Mouse (Mus musculus) embryonic facial prominence, embryonic 10.5 days (tissue): ENCODE measurements around the gene Aktip. TPM values are rescaled to one million over a fixed set of nuclear protein-coding genes. Genes with fewer than 3 reads are reported as not detected.

Source experiments
- DNase-seq: peaks from one replicate; pipeline ENCODE4 v3.0.0-alpha.2; 2017; ENCODE audit warnings: low spot score
- H3K27ac ChIP-seq: fragments of 300-500 bp; sonication (generic); replicated peaks from 2 replicates; pipeline ENCODE4 v1.5.1; 2016; ENCODE audit warnings: mild to moderate bottlenecking
- H3K27me3 ChIP-seq: fragments of 300-500 bp; sonication (generic); replicated peaks from 2 replicates; pipeline ENCODE4 v1.6.1; 2016; ENCODE audit warnings: low read depth, mild to moderate bottlenecking; ENCODE audit not compliant: poor library complexity, severe bottlenecking
- H3K36me3 ChIP-seq: fragments of 300-500 bp; sonication (generic); replicated peaks from 2 replicates; pipeline ENCODE4 v1.6.1; 2016; ENCODE audit warnings: mild to moderate bottlenecking, moderate library complexity
- H3K4me1 ChIP-seq: fragments of 300-500 bp; sonication (generic); 2 replicates; pipeline ENCODE4 v1.6.1; 2016
- H3K4me3 ChIP-seq: fragments of 300-500 bp; sonication (generic); 2 replicates; pipeline ENCODE4 v1.5.1; 2016; ENCODE audit warnings: mild to moderate bottlenecking, moderate library complexity
- H3K9me3 ChIP-seq: fragments of 300-500 bp; sonication (generic); 2 replicates; pipeline ENCODE4 v1.6.1; 2016; ENCODE audit warnings: mild to moderate bottlenecking
- WGBS: fragments of 180-500 bp; shearing (Covaris S2); methylation state at CpG from one replicate; pipeline ENCODE4 v1.1.7; 2016; 5-methylcytosine and 5-hydroxymethylcytosine counted together
- polyA plus RNA-seq: library from polyadenylated mRNA; unstranded; fragments of >200 nt; fragmentation: Nextera tagmentation; extraction: Ambion mirVana; gene quantifications from 2 replicates; pipeline ENCODE4 v1.2.1, GENCODE M21; 2016

The Aktip gene
- 54.3 and 60.0 TPM in 2 replicates for polyA plus RNA-seq

- no peak for DNase-seq
- Histone ChIP-seq H3K27me3 (peaks cover 6% of the 10 kb centered on the region; the same call in 1 of the 2 replicates), H3K9me3 (no peaks in the 10 kb centered on the region), H3K4me3 (no peak within 1 kb of the TSS), H3K4me1 (0 out of 2 replicates have a peak, but pooled peaks cover 3% of the 10 kb centered on the region), H3K27ac (no peak within 1 kb of the TSS), H3K36me3 (no peaks in the 10 kb centered on the region)
- WGBS = 92% methylated on average over 7 of the region's 7 CpGs
Observed at GRCm38 (mm10) chr8:91199876-91200275, at the start of gene Aktip. Gene Aktip, minus strand, starts transcription at chr8:91199976.

GRCm38 (mm10) chr8:91245821-91246454, 46.2 kb upstream of the Aktip start:
- H3K36me3 ChIP-seq = peaks cover 15% of the 10 kb centered on the region
- no peak overlapping the region for H3K27ac ChIP-seq
- H3K27me3 ChIP-seq = no peaks in the 10 kb centered on the region
- no peaks in the 10 kb centered on the region for H3K9me3 ChIP-seq
- 66% methylated on average over 4 of the region's 4 CpGs for WGBS
- no peak overlapping the region for H3K4me3 ChIP-seq
- H3K4me1 ChIP-seq = peaks cover 5% of the 10 kb centered on the region
- DNase-seq = no peak

- no peak overlapping the region for H3K4me3 ChIP-seq
- WGBS = 86% methylated on average over 1 of the region's 1 CpGs
Observed at GRCm38 (mm10) chr8:91242721-91243120, 42.9 kb upstream of the Aktip start.

GRCm38 (mm10) chr8:91241873-91242519, 42.2 kb upstream of the Aktip start:
- H3K4me3 ChIP-seq = no peak overlapping the region
- no peak for DNase-seq
- H3K4me1 ChIP-seq = peaks cover 5% of the 10 kb centered on the region
- H3K36me3 ChIP-seq = peaks cover 4% of the 10 kb centered on the region; the same call in 1 of the 2 replicates
- no peaks in the 10 kb centered on the region for H3K9me3 ChIP-seq
- no peak overlapping the region for H3K27ac ChIP-seq
- 84% methylated on average over 8 of the region's 8 CpGs for WGBS
- no peaks in the 10 kb centered on the region for H3K27me3 ChIP-seq

More at GRCm38 (mm10) chr8:91242721-91243120, 42.9 kb upstream of the Aktip start:
- no peak for DNase-seq
- Histone ChIP-seq H3K27me3 (no peaks in the 10 kb centered on the region), H3K4me1 (peaks cover 5% of the 10 kb centered on the region), H3K36me3 (peaks cover 4% of the 10 kb centered on the region; the same call in 1 of the 2 replicates), H3K9me3 (no peaks in the 10 kb centered on the region), H3K27ac (no peak overlapping the region)

- Histone ChIP-seq H3K4me1 (peaks cover 5% of the 10 kb centered on the region), H3K4me3 (no peak overlapping the region), H3K27ac (no peak overlapping the region), H3K27me3 (no peaks in the 10 kb centered on the region), H3K36me3 (peaks cover 2% of the 10 kb centered on the region; the same call in 1 of the 2 replicates), H3K9me3 (no peaks in the 10 kb centered on the region)
- no peak for DNase-seq
- WGBS = 57% methylated on average over 5 of the region's 5 CpGs
Observed at GRCm38 (mm10) chr8:91241371-91241770, 41.6 kb upstream of the Aktip start.

GRCm38 (mm10) chr8:91237191-91237590, 37.4 kb upstream of the Aktip start:
- Histone ChIP-seq H3K9me3 (no peaks in the 10 kb centered on the region), H3K4me1 (no peaks in the 10 kb centered on the region), H3K27me3 (no peaks in the 10 kb centered on the region), H3K27ac (no peak overlapping the region), H3K4me3 (no peak overlapping the region), H3K36me3 (peaks cover 2% of the 10 kb centered on the region; the same call in 1 of the 2 replicates)
- WGBS = 70% methylated on average over 2 of the region's 2 CpGs
- no peak for DNase-seq

DNA sequence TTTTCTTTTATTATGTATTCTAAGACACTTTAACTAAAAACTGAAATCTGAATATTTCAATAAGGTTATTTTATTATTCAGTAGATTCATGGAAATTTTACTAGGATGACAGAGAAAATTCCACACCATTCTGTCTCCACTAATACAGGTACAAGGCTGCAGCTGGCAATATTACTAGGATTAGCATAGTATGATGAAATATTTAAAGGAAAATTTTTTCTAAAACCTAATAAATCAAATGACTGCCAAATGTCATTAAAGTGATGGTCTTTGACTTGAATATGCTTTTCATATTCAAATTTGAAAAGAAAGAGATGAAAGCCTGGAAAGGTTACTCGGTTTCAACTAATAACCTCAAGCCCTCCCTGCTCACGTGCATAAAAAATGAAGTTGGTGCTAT, 34.3 kb upstream of the Aktip start:
- Histone ChIP-seq H3K4me3 (no peak overlapping the region), H3K27ac (no peak overlapping the region), H3K4me1 (no peaks in the 10 kb centered on the region), H3K36me3 (peaks cover 9% of the 10 kb centered on the region), H3K27me3 (no peaks in the 10 kb centered on the region), H3K9me3 (no peaks in the 10 kb centered on the region)
- no peak for DNase-seq
- WGBS = 83% methylated on average over 2 of the region's 2 CpGs

GRCm38 (mm10) chr8:91227421-91227841, 27.7 kb upstream of the Aktip start:
- WGBS = 95% methylated on average over 7 of the region's 7 CpGs
- DNase-seq = no peak
- Histone ChIP-seq H3K4me3 (no peak overlapping the region), H3K36me3 (peaks cover 9% of the 10 kb centered on the region), H3K4me1 (no peaks in the 10 kb centered on the region), H3K27ac (no peak overlapping the region), H3K27me3 (no peaks in the 10 kb centered on the region), H3K9me3 (no peaks in the 10 kb centered on the region)

- Histone ChIP-seq H3K4me3 (no peak overlapping the region), H3K4me1 (no peaks in the 10 kb centered on the region), H3K27ac (no peak overlapping the region), H3K9me3 (no peaks in the 10 kb centered on the region), H3K36me3 (peaks cover 2% of the 10 kb centered on the region; the same call in 1 of the 2 replicates), H3K27me3 (no peaks in the 10 kb centered on the region)
- DNase-seq = no peak
- WGBS = 92% methylated on average over 7 of the region's 7 CpGs
Observed at GRCm38 (mm10) chr8:91224227-91224626, 24.5 kb upstream of the Aktip start.

DNA sequence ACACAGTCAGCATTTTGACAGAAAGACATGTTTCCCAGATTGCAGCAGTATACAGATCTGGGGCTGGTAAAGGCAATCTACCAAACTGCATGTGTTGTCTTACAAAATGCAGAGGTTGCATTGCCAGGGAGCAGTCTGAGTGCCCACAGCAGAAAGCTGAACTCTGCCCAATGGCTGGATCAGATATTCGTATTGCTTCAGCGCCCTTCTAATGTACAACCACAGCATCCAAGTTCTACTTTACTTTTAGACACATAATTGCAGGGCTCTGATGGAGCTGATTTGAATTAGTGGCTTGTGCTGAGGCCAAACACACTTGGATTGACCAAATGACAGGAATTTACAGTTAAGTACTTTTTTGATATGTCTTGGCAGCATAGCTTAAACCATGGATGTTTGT, 22.1 kb upstream of the Aktip start:
- peaks cover 13% of the 10 kb centered on the region; the same call in 1 of the 2 replicates for H3K36me3 ChIP-seq
- H3K9me3 ChIP-seq = no peaks in the 10 kb centered on the region
- H3K27ac ChIP-seq = no peak overlapping the region
- H3K4me1 ChIP-seq = no peaks in the 10 kb centered on the region
- WGBS = 94% methylated on average over 2 of the region's 2 CpGs
- no peak overlapping the region for H3K4me3 ChIP-seq
- H3K27me3 ChIP-seq = no peaks in the 10 kb centered on the region
- no peak for DNase-seq

DNA sequence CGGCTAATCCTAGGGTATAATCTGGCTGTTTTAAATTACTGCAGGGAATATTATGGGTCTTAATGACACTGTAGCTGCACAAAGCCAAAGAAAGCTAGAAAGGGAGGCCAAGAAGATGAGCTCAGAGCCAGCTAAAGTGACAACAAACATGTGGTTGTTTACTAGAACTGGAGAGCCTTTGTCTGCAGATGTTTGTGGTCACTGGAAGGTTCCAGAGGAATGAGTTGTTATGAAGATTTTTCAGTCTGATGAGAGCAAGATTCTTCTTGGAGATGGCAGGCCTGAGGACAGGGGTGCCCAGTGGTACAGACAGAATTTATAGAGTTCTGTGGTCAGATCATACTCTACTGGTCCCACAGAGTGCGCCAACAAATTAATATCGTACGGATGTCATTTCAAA, 18.5 kb upstream of the Aktip start:
- no peak overlapping the region for H3K27ac ChIP-seq
- no peaks in the 10 kb centered on the region for H3K9me3 ChIP-seq
- 0 out of 2 replicates have a peak, but pooled peaks cover 13% of the 10 kb centered on the region for H3K36me3 ChIP-seq
- WGBS = 94% methylated on average over 4 of the region's 4 CpGs
- no peak overlapping the region for H3K4me3 ChIP-seq
- no peaks in the 10 kb centered on the region for H3K4me1 ChIP-seq
- no peaks in the 10 kb centered on the region for H3K27me3 ChIP-seq
- no peak for DNase-seq

- H3K9me3 ChIP-seq = no peaks in the 10 kb centered on the region
- H3K27ac ChIP-seq = no peak overlapping the region
- 0 out of 2 replicates have a peak, but pooled peaks cover 13% of the 10 kb centered on the region for H3K36me3 ChIP-seq
- no peaks in the 10 kb centered on the region for H3K27me3 ChIP-seq
- H3K4me1 ChIP-seq = no peaks in the 10 kb centered on the region
- H3K4me3 ChIP-seq = no peak overlapping the region
- WGBS = 94% methylated on average over 5 of the region's 5 CpGs
- DNase-seq = no peak
Observed at GRCm38 (mm10) chr8:91217062-91217905, 17.5 kb upstream of the Aktip start.
